Mouse (Mus musculus) heart, embryonic 16.5 days (tissue): ENCODE data around the gene Rabif. TPM values are rescaled to one million over a fixed set of nuclear protein-coding genes. Genes with fewer than 3 reads are reported as not detected.
A peak's percentile ranks its signal among the peaks of the same experiment; 100 is the strongest.
"Not testable (repeated sequence)": the region's sequence is repeated elsewhere in the genome, so short reads cannot be mapped to it uniquely, and the experiment has no call there.

Source experiments
- ATAC-seq: fragments of 200-750 bp; cut with Nextera tagmentation; replicated peaks from 2 replicates; pipeline ENCODE4 v1.8.0; 2017; ENCODE audit warnings: moderate number of reproducible peaks; ENCODE audit not compliant: insufficient read depth, low FRiP score; ENCODE audit errors: extremely low read depth
- H3K27ac ChIP-seq: fragments of 300-500 bp; sonication (generic); 2 replicates; pipeline ENCODE4 v1.5.1; 2014; ENCODE audit warnings: mild to moderate bottlenecking, low read length, control low read depth, moderate library complexity
- H3K27me3 ChIP-seq: fragments of 300-500 bp; sonication (generic); 2 replicates; pipeline ENCODE4 v1.6.1; 2014; ENCODE audit warnings: low read length, mixed read lengths; ENCODE audit not compliant: control insufficient read depth, insufficient read depth
- H3K36me3 ChIP-seq: fragments of 300-500 bp; sonication (generic); 2 replicates; pipeline ENCODE4 v1.6.1; 2014; ENCODE audit not compliant: control insufficient read depth, insufficient read depth
- H3K4me1 ChIP-seq: fragments of 300-500 bp; sonication (generic); 2 replicates; pipeline ENCODE4 v1.6.1; 2014; ENCODE audit warnings: low read length, mixed read lengths; ENCODE audit not compliant: control insufficient read depth, insufficient read depth
- H3K4me2 ChIP-seq: fragments of 300-500 bp; sonication (generic); 2 replicates; pipeline ENCODE4 v1.6.1; 2014; ENCODE audit warnings: low read depth, mild to moderate bottlenecking, control low read depth, low read length
- H3K4me3 ChIP-seq: fragments of 300-500 bp; sonication (generic); 2 replicates; pipeline ENCODE4 v1.5.1; 2014; ENCODE audit warnings: mild to moderate bottlenecking, control low read depth, low read length
- H3K9ac ChIP-seq: fragments of 300-500 bp; sonication (generic); 2 replicates; pipeline ENCODE4 v1.6.1; 2014; ENCODE audit warnings: low read length, control low read depth
- H3K9me3 ChIP-seq: fragments of 300-500 bp; sonication (generic); replicated peaks from 2 replicates; pipeline ENCODE4 v1.6.1; 2016; ENCODE audit warnings: low read length; ENCODE audit not compliant: control insufficient read depth
- WGBS: fragments of 180-500 bp; shearing (Covaris S2); extraction: QIAGEN DNeasy Blood & Tissue Kit; methylation state at CpG from one replicate; pipeline ENCODE4 v1.1.7; 2014; 5-methylcytosine and 5-hydroxymethylcytosine counted together
- polyA plus RNA-seq: library from polyadenylated mRNA; unstranded; fragments of >200 nt; fragmentation: Nextera tagmentation; extraction: Ambion mirVana; gene quantifications from 2 replicates; pipeline ENCODE4 v1.2.1, GENCODE M21; 2015

Gene Rabif
- polyA plus RNA-seq, result 29.6 and 29.9 TPM in 2 replicates

DNA sequence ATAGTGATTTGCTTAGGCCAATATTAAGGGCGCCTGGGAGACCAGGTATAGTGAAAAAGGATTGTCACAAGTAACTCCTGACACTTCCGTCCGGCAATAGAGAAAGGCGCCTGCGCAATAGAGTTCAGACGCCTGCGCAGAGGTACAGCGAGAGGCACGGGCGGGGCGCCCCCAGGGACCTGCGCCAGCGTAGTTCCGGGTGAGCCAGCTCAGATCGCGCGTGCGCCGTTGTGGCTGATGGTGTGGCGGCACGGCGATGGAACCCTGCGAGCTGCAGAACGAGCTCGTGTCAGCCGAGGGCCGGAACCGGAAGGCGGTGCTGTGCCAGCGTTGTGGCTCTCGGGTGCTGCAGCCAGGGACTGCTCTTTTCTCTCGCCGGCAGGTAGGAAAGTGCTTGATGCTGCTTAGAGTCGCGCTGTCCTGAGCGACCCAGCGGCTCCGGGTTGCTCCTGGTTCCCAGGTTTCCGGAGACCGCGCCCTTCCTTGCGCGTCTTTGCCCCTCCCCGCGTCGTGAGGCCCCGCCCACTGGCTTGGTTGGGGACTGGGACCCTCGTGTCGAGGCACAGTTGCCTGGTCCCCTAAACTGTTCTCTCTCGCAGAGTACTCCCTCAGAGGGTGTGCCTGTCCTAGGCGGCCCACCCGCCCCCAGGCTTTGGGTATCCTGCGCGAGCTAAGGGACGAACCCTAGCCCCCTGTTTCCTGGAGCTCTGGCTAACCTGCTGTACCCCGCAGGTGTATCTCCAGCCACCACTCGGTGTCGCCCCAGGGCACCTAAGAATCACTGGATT lies at the start of gene Rabif:
TSS of gene Rabif (plus strand) at position 221 of the 788 bp plus-strand sequence.
- under 1% methylated on average over 58 of the region's 58 CpGs for WGBS
- peak; percentile 99 for ATAC-seq
- Histone ChIP-seq H3K9me3 (no peaks in the 10 kb centered on the region), H3K27me3 (no peaks in the 10 kb centered on the region), H3K4me3 (peak within 1 kb of the TSS; percentile 87), H3K4me2 (peak within 1 kb of the TSS; percentile 88), H3K4me1 (peaks cover 2% of the 10 kb centered on the region), H3K9ac (peak within 1 kb of the TSS; percentile 82), H3K36me3 (peaks cover 7% of the 10 kb centered on the region), H3K27ac (peak within 1 kb of the TSS; percentile 92)

DNA sequence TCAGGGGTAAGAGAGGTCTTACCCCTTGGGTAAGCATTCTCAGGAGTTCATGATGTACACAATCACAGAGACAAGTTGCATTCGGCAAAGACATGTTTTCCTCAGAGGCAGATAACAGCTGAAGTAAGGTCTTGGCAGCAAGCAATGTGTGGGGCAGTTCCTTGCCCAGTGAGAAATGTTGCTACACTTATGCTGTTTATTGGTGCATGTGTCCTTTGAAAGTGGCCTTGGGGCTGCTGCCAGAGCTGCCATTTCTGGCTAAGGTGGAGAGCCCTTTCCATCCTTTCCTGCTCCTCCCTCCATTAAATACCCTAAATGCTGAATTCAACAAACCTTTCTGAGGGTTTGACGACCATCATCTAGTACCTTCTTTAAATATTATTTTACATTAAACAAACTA lies 49.0 kb upstream of the Rabif start:
- Histone ChIP-seq H3K4me1 (no peaks in the 10 kb centered on the region), H3K9ac (no peak overlapping the region), H3K9me3 (no peaks in the 10 kb centered on the region), H3K4me3 (no peak overlapping the region), H3K36me3 (no peaks in the 10 kb centered on the region), H3K27me3 (no peaks in the 10 kb centered on the region), H3K27ac (no peak overlapping the region), H3K4me2 (no peak overlapping the region)
- ATAC-seq, result no peak
- WGBS, result 85% methylated on average over 2 of the region's 2 CpGs

DNA sequence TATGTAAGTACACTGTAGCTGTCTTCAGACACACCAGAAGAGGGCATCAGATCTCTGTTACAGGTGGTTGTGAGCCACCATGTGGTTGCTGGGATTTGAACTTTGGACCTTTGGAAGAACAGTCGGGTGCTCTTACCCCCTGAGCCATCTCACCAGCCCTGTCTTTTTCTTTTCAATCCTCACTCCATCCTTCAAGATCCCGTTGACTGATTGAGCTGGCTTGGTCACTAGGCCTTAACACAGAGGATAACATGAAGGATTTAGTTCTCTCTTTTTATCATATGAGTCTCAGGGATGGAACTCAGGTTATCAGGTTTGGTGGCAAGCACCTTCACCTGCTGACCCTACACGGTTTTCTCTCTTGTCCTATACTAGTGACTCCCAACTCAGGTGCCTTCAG lies 45.9 kb upstream of the Rabif start:
- H3K27ac ChIP-seq, result not testable (repeated sequence)

GRCm38 (mm10) chr1:134450201-134450600 lies 44.2 kb upstream of the Rabif start:
- no peak overlapping the region for H3K27ac ChIP-seq
- H3K9me3 ChIP-seq, result no peaks in the 10 kb centered on the region
- no peak for ATAC-seq

More for the DNA sequence above, 45.9 kb upstream of the Rabif start:
- H3K9me3 ChIP-seq, H3K36me3 ChIP-seq, H3K27me3 ChIP-seq, H3K4me1 ChIP-seq, H3K4me3 ChIP-seq, ATAC-seq, H3K4me2 ChIP-seq, H3K9ac ChIP-seq: not testable (repeated sequence)
- 66% methylated on average over 3 of the region's 3 CpGs for WGBS

DNA sequence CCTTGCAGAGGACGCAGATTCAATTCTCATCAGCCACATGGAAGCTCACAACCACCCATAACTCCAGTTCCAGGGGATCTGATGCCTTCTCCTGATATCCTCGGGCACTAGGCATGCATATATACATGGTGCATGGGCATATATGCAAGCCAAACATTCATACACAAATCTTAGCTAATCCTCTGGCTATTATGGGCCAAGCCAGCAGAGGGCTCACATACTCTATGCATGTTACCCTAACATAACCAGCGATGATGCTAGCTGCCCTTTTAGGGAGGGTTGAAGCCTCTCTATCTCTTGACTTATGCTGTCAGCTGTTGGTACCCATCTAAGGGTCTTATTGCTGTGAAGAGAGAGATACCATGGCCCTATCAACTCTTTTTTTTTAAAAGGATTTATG lies 43.5 kb upstream of the Rabif start:
- Histone ChIP-seq H3K36me3 (no peaks in the 10 kb centered on the region), H3K4me3 (no peak overlapping the region), H3K27ac (no peak overlapping the region), H3K9me3 (no peaks in the 10 kb centered on the region), H3K4me1 (peaks cover 5% of the 10 kb centered on the region), H3K4me2 (no peak overlapping the region), H3K27me3 (no peaks in the 10 kb centered on the region), H3K9ac (no peak overlapping the region)
- 39% methylated on average over 3 of the region's 3 CpGs for WGBS
- ATAC-seq, result no peak

More at GRCm38 (mm10) chr1:134450201-134450600, 44.2 kb upstream of the Rabif start:
- H3K27me3 ChIP-seq, result no peaks in the 10 kb centered on the region
- H3K9ac ChIP-seq, result no peak overlapping the region
- WGBS, result 79% methylated on average over 4 of the region's 4 CpGs
- no peaks in the 10 kb centered on the region for H3K36me3 ChIP-seq
- no peak overlapping the region for H3K4me2 ChIP-seq
- peaks cover 3% of the 10 kb centered on the region; the same call in 1 of the 2 replicates for H3K4me1 ChIP-seq
- H3K4me3 ChIP-seq, result no peak overlapping the region

- H3K27me3 ChIP-seq, result no peaks in the 10 kb centered on the region
- H3K4me1 ChIP-seq, result peaks cover 9% of the 10 kb centered on the region
- H3K27ac ChIP-seq, result peak within 1 kb of the TSS; percentile 61
- under 1% methylated on average over 59 of the region's 61 CpGs for WGBS
- peak within 1 kb of the TSS; percentile 86 for H3K4me3 ChIP-seq
- H3K4me2 ChIP-seq, result peak within 1 kb of the TSS; percentile 81
- H3K9me3 ChIP-seq, result no peaks in the 10 kb centered on the region
- ATAC-seq, result peak; percentile 95
- peak within 1 kb of the TSS; percentile 92 for H3K9ac ChIP-seq
- peaks cover 7% of the 10 kb centered on the region; the same call in 1 of the 2 replicates for H3K36me3 ChIP-seq
These were observed 39.3 kb upstream of the Rabif start, which contains the start of gene Klhl12 for GRCm38 (mm10) chr1:134454904-134455824. Gene Klhl12, plus strand, starts transcription at chr1:134455531.

DNA sequence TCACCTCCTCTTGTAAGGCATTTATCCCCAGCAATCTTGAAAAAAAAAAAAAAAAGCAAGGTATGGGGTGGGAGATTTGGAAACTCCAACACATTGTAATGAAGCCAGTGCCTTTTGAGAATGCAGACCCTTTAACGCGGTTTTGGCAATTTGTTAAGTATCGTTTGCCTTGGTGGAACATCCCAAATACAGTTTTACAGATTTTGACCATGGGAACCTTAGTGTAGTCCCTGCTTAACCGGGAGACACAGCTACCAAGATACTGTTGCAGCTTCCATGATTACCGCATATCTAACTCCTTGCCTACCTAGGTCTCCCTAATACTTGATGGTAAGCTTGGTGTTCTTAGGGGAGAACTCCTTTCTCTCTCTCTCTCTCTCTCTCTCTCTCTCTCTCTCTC lies 38.4 kb upstream of the Rabif start:
- Histone ChIP-seq H3K27me3 (no peaks in the 10 kb centered on the region), H3K36me3 (peaks cover 12% of the 10 kb centered on the region), H3K9me3 (no peaks in the 10 kb centered on the region), H3K4me1 (peaks cover 9% of the 10 kb centered on the region), H3K9ac (peak overlapping the region; percentile 92), H3K4me3 (peak overlapping the region; percentile 86), H3K4me2 (peak overlapping the region; percentile 81), H3K27ac (no peak overlapping the region)
- ATAC-seq, result no peak
- 18% methylated on average over 5 of the region's 5 CpGs for WGBS

DNA sequence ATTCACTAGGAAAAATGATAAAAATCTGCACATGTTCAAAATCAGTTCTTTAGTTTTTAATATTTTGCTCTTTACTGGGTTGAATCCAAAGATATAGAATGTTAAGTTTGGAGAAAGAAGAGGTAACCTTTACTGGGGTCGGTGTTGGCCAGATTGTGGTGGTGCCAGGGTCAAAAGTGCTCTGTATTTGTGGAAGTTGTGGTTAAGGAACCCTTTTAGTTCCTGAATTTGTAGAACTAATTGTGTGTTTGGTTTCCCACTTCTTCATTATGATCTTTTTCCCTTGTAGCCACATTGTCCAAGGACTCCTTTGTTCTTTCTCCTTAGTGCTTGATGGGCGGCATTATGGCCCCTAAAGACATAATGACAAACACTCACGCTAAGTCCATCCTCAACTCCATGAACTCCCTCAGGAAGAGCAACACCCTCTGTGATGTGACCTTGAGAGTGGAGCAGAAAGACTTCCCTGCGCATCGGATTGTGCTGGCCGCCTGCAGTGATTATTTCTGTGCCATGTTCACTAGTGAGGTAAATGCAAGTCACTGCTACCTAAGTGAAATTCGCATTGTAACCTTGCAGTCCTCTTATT lies 36.2 kb upstream of the Rabif start:
- Histone ChIP-seq H3K4me2 (no peak overlapping the region), H3K9me3 (no peaks in the 10 kb centered on the region), H3K36me3 (peaks cover 22% of the 10 kb centered on the region), H3K27ac (no peak overlapping the region), H3K4me1 (peaks cover 9% of the 10 kb centered on the region), H3K4me3 (no peak overlapping the region), H3K27me3 (no peaks in the 10 kb centered on the region), H3K9ac (no peak overlapping the region)
- WGBS, result 88% methylated on average over 7 of the region's 7 CpGs
- no peak for ATAC-seq
